Mouse (Mus musculus): ENCODE results near the gene Fam71b.

- TF ChIP-seq TAL1 (IDR thresholded peaks at IDR 0.05; ENCODE audit: low read length): no peak
- no peak for TF ChIP-seq GATA1 (IDR thresholded peaks at IDR 0.05; ENCODE audit: low read length)
These were observed 46.5 kb upstream of the Fam71b start for GRCm38 (mm10) chr11:46349681-46350410.
